Mouse (Mus musculus): ENCODE measurements around the gene Grid2. TPM values are rescaled to one million over a fixed set of nuclear protein-coding genes. Genes with fewer than 3 reads are reported as not detected.
"Not testable (repeated sequence)": the region's sequence is repeated elsewhere in the genome, so short reads cannot be mapped to it uniquely, and the experiment has no call there.

Gene Grid2
- polyA plus RNA-seq, 1 experiment from 2014 or later, result 17.9 TPM

DNA sequence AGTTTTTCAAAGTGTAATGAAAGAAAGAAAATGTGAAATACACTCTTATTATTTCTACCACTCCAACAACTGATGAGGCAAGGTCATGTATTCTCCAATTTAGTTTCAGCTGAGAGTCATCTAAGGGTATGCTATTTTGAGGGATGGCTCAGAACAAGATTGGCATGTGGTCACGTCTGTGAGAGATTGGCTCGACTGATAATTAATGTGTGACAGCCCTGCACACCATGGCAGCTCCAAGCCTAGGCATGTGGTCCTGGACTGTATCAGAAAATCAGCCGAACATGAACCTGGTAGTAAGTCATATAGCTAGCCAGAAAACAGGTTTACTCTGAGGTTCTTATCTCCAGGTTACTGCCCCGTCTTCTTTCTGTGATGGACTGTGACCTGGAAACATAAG, 292.1 kb downstream of the Grid2 start:
- H3K4me2 ChIP-seq (ENCODE audit: low read length), result no peak overlapping the region
- 77% methylated on average over 4 of the region's 4 CpGs for WGBS
- no peaks in the 10 kb centered on the region for H3K36me3 ChIP-seq (ENCODE audit: control insufficient read depth, insufficient read depth, low read length)
- H3K27me3 ChIP-seq (replicated peaks; ENCODE audit: control insufficient read depth, insufficient read depth, low read length), result no peaks in the 10 kb centered on the region
- no peak overlapping the region for H3K27ac ChIP-seq (ENCODE audit: low read depth, low read length)
- H3K4me3 ChIP-seq (ENCODE audit: low read length), result no peak overlapping the region
- no peaks in the 10 kb centered on the region for H3K9me3 ChIP-seq (ENCODE audit: control insufficient read depth, low read length)
- H3K4me1 ChIP-seq (ENCODE audit: control insufficient read depth, insufficient read depth, low read depth, low read length), result no peaks in the 10 kb centered on the region
- ATAC-seq, result no peak; the same call in 1 of the 2 replicates
- H3K9ac ChIP-seq (ENCODE audit: low read depth, low read length), result no peak overlapping the region

DNA sequence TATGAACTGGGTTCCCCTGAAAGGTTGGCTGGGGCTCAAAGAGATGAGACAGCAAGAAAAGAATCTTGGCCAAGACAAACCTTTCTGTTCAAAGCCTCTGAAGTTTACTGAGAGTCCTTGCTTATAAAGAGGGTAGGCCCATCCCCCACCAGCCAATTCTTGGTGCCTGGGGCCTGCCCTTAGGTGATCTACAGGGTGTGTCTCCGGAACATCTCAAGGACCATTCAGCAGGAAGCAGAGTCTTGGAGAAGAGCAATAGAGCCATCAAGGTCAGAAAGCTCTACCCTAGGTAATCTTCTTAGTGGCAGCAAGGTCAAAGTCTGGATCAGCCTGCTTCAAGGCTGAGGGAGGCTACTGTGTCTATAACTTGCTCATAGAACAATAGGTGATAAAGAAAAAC, 313.1 kb downstream of the Grid2 start:
- whole genome bisulfite sequencing, result 90% methylated on average over 1 of the region's 1 CpGs
- not testable (repeated sequence) for H3K36me3 ChIP-seq (ENCODE audit: control insufficient read depth, insufficient read depth, low read length); H3K9me3 ChIP-seq (ENCODE audit: control insufficient read depth, low read length); H3K27me3 ChIP-seq (replicated peaks; ENCODE audit: control insufficient read depth, insufficient read depth, low read length); H3K4me1 ChIP-seq (ENCODE audit: control insufficient read depth, insufficient read depth, low read depth, low read length); H3K4me2 ChIP-seq (ENCODE audit: low read length); H3K9ac ChIP-seq (ENCODE audit: low read depth, low read length); ATAC-seq; H3K4me3 ChIP-seq (ENCODE audit: low read length); H3K27ac ChIP-seq (ENCODE audit: low read depth, low read length)

DNA sequence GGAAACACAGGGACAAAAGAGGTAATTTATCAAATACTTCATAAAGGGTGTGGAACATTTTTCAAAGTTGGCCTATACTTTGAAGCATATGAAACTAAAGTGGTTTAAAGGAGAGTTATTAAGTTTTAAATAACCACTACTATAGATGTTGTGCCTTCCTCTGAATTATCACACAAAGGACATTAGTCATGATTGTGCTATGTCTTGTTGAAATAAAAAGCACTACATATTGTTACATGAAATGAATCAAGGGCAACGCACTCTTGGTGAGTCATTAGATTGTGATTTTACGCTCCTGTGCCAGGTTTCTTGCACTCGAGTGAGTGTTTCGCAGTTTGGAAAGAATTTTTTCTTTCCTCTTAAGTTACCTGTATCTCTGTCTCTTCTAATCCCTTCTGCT, 335.0 kb downstream of the Grid2 start:
- Histone ChIP-seq H3K9ac (ENCODE audit: low read depth, low read length) (no peak overlapping the region), H3K27ac (ENCODE audit: low read depth, low read length) (no peak overlapping the region), H3K9me3 (ENCODE audit: control insufficient read depth, low read length) (no peaks in the 10 kb centered on the region), H3K4me2 (ENCODE audit: low read length) (no peak overlapping the region), H3K27me3 (replicated peaks; ENCODE audit: control insufficient read depth, insufficient read depth, low read length) (no peaks in the 10 kb centered on the region), H3K4me1 (ENCODE audit: control insufficient read depth, insufficient read depth, low read depth, low read length) (no peaks in the 10 kb centered on the region), H3K36me3 (ENCODE audit: control insufficient read depth, insufficient read depth, low read length) (no peaks in the 10 kb centered on the region), H3K4me3 (ENCODE audit: low read length) (no peak overlapping the region)
- no peak for ATAC-seq
- 85% methylated on average over 4 of the region's 4 CpGs for WGBS

DNA sequence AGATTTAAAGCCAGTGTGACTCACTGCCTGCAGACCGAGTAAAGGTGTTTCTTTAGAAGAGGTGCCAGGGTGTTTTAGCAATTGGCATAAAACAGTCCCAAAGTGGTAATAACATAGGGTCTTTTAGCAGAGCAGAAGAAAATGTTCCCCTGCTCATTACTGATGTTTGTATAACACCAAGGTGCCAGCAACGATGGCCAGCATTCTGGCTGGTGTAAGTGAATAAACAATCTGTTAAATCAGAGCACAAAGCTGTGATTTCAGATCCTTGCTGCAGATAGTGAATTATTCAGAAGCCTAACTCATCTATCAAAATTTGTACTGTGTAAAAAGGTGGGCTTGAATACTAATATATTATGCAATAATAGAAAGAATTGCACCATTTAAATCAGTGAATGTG, 353.9 kb downstream of the Grid2 start:
- no peak for ATAC-seq
- Histone ChIP-seq H3K9ac (ENCODE audit: low read depth, low read length) (no peak overlapping the region), H3K27me3 (replicated peaks; ENCODE audit: control insufficient read depth, insufficient read depth, low read length) (no peaks in the 10 kb centered on the region), H3K27ac (ENCODE audit: low read depth, low read length) (no peak overlapping the region), H3K36me3 (ENCODE audit: control insufficient read depth, insufficient read depth, low read length) (no peaks in the 10 kb centered on the region), H3K4me3 (ENCODE audit: low read length) (no peak overlapping the region), H3K4me2 (ENCODE audit: low read length) (no peak overlapping the region), H3K4me1 (ENCODE audit: control insufficient read depth, insufficient read depth, low read depth, low read length) (no peaks in the 10 kb centered on the region), H3K9me3 (ENCODE audit: control insufficient read depth, low read length) (no peaks in the 10 kb centered on the region)
- 54% methylated on average over 2 of the region's 2 CpGs for WGBS

DNA sequence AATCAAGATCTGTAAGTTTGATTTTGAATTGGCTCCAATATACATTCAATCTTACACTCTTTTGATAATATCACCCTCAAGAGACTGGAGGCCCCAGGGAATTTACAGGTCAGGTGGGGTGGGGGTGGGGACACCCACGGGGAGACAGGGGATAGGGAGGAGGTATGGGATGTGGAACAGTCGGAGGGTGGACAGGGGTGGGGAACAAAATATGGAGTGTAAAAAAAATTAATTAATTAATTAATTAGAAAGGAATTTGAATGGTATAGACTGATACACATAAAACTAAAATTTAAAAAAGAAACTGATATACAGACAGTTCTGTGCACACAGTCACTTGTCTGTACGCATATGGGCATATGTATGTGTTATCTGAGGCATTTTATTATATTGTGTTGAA, 380.3 kb downstream of the Grid2 start:
- WGBS, result 84% methylated on average over 3 of the region's 3 CpGs
- no peak for ATAC-seq

DNA sequence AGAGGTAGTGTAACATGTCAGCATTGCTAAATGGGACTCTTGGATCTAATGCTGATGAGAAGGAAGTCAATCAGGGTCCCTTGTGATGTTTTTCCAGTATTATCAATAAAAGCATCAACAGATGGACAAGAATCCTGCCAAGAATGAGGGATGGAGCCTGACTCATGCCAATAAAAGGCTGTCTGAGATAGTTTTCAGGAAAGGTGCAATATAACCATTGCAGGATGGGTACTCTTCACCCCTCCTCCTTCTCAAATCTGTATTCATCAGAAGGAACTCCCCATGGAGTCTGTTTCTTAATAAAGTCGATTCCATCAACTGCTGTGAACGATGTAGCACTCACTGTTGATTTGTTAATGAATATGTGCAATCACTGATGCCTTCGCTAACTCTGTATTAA, 403.7 kb downstream of the Grid2 start:
- no peak overlapping the region for H3K9ac ChIP-seq (ENCODE audit: low read depth, low read length)
- no peak overlapping the region for H3K27ac ChIP-seq (ENCODE audit: low read depth, low read length)
- no peaks in the 10 kb centered on the region for H3K36me3 ChIP-seq (ENCODE audit: control insufficient read depth, insufficient read depth, low read length)
- H3K4me2 ChIP-seq (ENCODE audit: low read length), result no peak overlapping the region
- ATAC-seq, result peak; percentile 75
- WGBS, result 34% methylated on average over 3 of the region's 3 CpGs
- no peak overlapping the region for H3K4me3 ChIP-seq (ENCODE audit: low read length)
- H3K9me3 ChIP-seq (ENCODE audit: control insufficient read depth, low read length), result no peaks in the 10 kb centered on the region
- no peaks in the 10 kb centered on the region for H3K27me3 ChIP-seq (replicated peaks; ENCODE audit: control insufficient read depth, insufficient read depth, low read length)
- no peaks in the 10 kb centered on the region for H3K4me1 ChIP-seq (ENCODE audit: control insufficient read depth, insufficient read depth, low read depth, low read length)

More for the DNA sequence above, 380.3 kb downstream of the Grid2 start:
- Histone ChIP-seq H3K9ac (ENCODE audit: low read depth, low read length) (no peak overlapping the region), H3K4me3 (ENCODE audit: low read length) (no peak overlapping the region), H3K36me3 (ENCODE audit: control insufficient read depth, insufficient read depth, low read length) (no peaks in the 10 kb centered on the region), H3K27me3 (replicated peaks; ENCODE audit: control insufficient read depth, insufficient read depth, low read length) (no peaks in the 10 kb centered on the region), H3K27ac (ENCODE audit: low read depth, low read length) (no peak overlapping the region), H3K9me3 (ENCODE audit: control insufficient read depth, low read length) (no peaks in the 10 kb centered on the region), H3K4me1 (ENCODE audit: control insufficient read depth, insufficient read depth, low read depth, low read length) (no peaks in the 10 kb centered on the region), H3K4me2 (ENCODE audit: low read length) (no peak overlapping the region)

DNA sequence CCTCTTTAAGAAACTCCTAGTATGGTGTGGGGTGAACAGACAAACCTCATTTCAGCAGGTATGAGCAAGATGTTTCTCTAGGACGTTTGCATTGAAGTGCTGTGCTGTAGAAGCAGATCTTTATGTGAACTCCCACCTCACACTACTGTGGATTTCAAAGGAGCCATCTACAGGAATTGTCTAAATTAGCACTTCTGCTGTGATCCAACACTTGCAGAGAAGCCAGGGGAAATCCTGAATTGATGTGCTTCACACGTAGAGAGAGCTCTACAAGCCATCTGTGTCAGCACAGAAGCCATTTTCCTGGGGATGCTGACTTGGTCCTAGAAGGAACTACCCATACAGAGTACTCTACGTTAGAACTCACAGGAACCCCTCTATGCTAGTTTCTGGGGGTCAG, 430.0 kb downstream of the Grid2 start:
- 74% methylated on average over 3 of the region's 3 CpGs for WGBS
- H3K9ac ChIP-seq (ENCODE audit: low read depth, low read length), result no peak overlapping the region
- no peaks in the 10 kb centered on the region for H3K9me3 ChIP-seq (ENCODE audit: control insufficient read depth, low read length)
- H3K4me3 ChIP-seq (ENCODE audit: low read length), result no peak overlapping the region
- H3K36me3 ChIP-seq (ENCODE audit: control insufficient read depth, insufficient read depth, low read length), result no peaks in the 10 kb centered on the region
- no peak for ATAC-seq
- H3K4me2 ChIP-seq (ENCODE audit: low read length), result no peak overlapping the region
- no peak overlapping the region for H3K27ac ChIP-seq (ENCODE audit: low read depth, low read length)
- no peaks in the 10 kb centered on the region for H3K4me1 ChIP-seq (ENCODE audit: control insufficient read depth, insufficient read depth, low read depth, low read length)
- H3K27me3 ChIP-seq (replicated peaks; ENCODE audit: control insufficient read depth, insufficient read depth, low read length), result no peaks in the 10 kb centered on the region

DNA sequence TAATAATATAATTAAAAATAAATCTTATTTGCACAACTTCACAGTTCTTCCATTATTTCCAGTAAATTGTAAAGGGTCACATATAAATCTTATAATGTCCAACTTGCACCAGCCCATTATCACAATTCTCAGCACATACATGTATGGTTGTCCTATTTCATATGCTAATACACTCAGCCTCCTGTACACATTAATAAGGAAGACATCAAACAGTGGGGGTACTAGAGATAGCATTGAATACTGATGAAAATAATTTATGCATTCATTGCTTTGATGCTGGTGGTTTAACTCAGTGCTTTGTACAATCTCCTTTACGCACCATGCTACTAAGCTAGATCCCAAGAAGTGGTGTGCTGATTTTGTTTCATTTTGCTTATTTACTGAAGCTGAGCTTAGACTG, 446.0 kb downstream of the Grid2 start:
- 61% methylated on average over 1 of the region's 1 CpGs for WGBS
- Histone ChIP-seq H3K4me3 (ENCODE audit: low read length) (no peak overlapping the region), H3K9ac (ENCODE audit: low read depth, low read length) (no peak overlapping the region), H3K27ac (ENCODE audit: low read depth, low read length) (no peak overlapping the region), H3K4me2 (ENCODE audit: low read length) (no peak overlapping the region), H3K27me3 (replicated peaks; ENCODE audit: control insufficient read depth, insufficient read depth, low read length) (no peaks in the 10 kb centered on the region), H3K36me3 (ENCODE audit: control insufficient read depth, insufficient read depth, low read length) (no peaks in the 10 kb centered on the region), H3K4me1 (ENCODE audit: control insufficient read depth, insufficient read depth, low read depth, low read length) (no peaks in the 10 kb centered on the region), H3K9me3 (ENCODE audit: control insufficient read depth, low read length) (no peaks in the 10 kb centered on the region)
- no peak for ATAC-seq

DNA sequence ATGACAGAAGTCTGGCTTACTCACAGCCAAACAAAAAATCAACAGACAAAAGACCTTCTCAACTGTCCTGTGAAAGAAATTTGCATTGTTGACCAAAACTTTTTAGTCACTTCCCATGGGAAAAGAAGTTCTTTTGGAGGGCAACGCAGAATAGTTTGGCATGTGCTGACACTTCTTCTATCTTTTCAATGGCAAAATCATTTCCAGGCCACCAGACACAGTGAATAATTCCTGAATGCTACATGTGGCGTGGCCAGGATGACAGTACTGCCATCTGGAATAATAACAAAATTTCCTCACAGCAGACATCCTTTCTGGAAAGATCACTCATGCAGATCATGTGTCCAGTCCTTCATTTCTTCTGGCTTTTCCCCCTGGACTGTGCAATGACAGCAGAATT, 478.1 kb downstream of the Grid2 start:
- Histone ChIP-seq H3K9ac (ENCODE audit: low read depth, low read length) (no peak overlapping the region), H3K4me2 (ENCODE audit: low read length) (no peak overlapping the region), H3K27ac (ENCODE audit: low read depth, low read length) (no peak overlapping the region), H3K9me3 (ENCODE audit: control insufficient read depth, low read length) (no peaks in the 10 kb centered on the region), H3K27me3 (replicated peaks; ENCODE audit: control insufficient read depth, insufficient read depth, low read length) (no peaks in the 10 kb centered on the region), H3K4me1 (ENCODE audit: control insufficient read depth, insufficient read depth, low read depth, low read length) (no peaks in the 10 kb centered on the region), H3K36me3 (ENCODE audit: control insufficient read depth, insufficient read depth, low read length) (no peaks in the 10 kb centered on the region), H3K4me3 (ENCODE audit: low read length) (no peak overlapping the region)
- 24% methylated on average over 2 of the region's 2 CpGs for WGBS
- ATAC-seq, result peak; percentile 42

DNA sequence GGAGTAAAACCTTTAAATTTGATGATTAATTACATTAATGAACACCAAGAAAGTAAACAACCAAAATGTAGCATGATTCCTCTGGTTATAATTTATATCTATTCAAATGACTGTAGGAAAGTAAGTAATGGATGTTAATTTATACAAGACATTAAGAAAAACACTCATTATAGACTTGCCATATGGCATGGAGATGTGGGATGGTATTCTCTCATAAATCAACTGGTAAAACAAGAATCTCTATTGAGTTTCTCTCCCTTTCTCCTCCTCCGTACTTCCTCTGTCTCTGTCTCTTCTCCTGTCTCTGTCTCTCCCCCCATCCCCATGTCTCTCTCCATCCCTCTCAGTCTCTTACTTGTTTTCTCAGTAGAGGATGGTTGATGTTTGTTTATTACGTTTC, 506.9 kb downstream of the Grid2 start:
- no peak overlapping the region for H3K27ac ChIP-seq (ENCODE audit: low read depth, low read length)
- no peak overlapping the region for H3K9ac ChIP-seq (ENCODE audit: low read depth, low read length)
- ATAC-seq, result no peak
- 72% methylated on average over 2 of the region's 2 CpGs for WGBS
- no peak overlapping the region for H3K4me2 ChIP-seq (ENCODE audit: low read length)
- H3K27me3 ChIP-seq (replicated peaks; ENCODE audit: control insufficient read depth, insufficient read depth, low read length), result no peaks in the 10 kb centered on the region
- H3K4me1 ChIP-seq (ENCODE audit: control insufficient read depth, insufficient read depth, low read depth, low read length), result no peaks in the 10 kb centered on the region
- no peaks in the 10 kb centered on the region for H3K9me3 ChIP-seq (ENCODE audit: control insufficient read depth, low read length)
- H3K4me3 ChIP-seq (ENCODE audit: low read length), result no peak overlapping the region
- H3K36me3 ChIP-seq (ENCODE audit: control insufficient read depth, insufficient read depth, low read length), result no peaks in the 10 kb centered on the region

Data from hindbrain, embryonic 16.5 days (tissue).